Mouse (Mus musculus) ES-E14 (cell line): ENCODE data around the gene Hoxc12.

Experiments used
- MAFK ChIP-seq: IDR thresholded peaks from 2 replicates; pipeline ENCODE4 v1.6.1; 2014; ENCODE audit warnings: mild to moderate bottlenecking, low read depth, low read length, inconsistent platforms; ENCODE audit not compliant: insufficient read depth
- ZC3H11A ChIP-seq: IDR thresholded peaks from 2 replicates; pipeline ENCODE4 v1.6.1; 2012; ENCODE audit warnings: low read depth, mild to moderate bottlenecking, inconsistent platforms, low read length, borderline replicate concordance

- TF ChIP-seq ZC3H11A (no peak), MAFK (no peak)
Observed at GRCm38 (mm10) chr15:102980912-102981311, 44.4 kb downstream of the Hoxc12 start.
